Mouse (Mus musculus): ENCODE measurements around the gene Farp1.
"Not testable (repeated sequence)": the region's sequence is repeated elsewhere in the genome, so short reads cannot be mapped to it uniquely, and the experiment has no call there.

Farp1 gene

DNA sequence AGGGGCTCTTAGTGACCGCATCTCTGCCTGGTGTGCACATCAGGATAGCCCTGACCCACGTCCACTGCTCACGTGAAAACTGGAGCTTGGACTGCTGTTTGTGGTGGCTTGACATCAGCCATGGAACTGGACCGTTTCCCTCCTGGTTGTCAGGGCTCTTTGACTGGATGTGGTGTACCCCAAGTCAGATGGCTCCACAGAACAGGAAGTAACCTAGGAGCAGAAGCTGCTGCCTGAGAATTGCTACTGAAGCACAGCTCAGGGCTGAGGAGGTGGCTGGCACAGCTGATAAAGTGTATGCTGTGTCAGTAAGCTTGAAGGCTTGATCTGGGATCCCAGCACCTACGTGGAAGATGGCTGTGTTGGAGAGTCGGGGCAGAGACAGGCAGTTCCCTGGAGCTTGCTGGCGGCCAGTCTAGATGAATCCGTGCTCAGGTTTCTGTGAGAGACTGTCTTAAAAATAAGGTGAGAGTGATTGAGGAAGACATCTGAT, 151.4 kb downstream of the Farp1 start:
- no peak for DNase-seq

DNA sequence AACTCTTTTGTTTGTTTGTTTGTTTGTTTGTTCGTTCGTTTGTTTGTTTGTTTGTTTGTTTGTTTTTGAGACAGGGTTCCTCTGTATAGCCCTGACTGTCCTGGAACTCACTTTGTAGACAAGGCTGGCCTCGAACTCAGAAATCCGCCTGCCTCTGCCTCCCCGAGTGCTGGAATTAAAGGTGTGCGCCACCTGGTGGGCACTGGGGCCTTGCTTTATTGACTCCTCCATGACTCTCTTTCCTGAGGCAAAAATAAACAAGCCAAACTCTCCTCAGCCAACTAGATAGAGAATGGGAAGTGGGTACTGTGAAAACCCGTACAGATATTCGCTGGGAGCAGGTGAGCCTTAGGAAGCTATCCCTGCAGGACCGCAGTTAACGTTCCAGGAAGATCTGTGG, 154.8 kb downstream of the Farp1 start:
- DNase-seq: not testable (repeated sequence)

DNA sequence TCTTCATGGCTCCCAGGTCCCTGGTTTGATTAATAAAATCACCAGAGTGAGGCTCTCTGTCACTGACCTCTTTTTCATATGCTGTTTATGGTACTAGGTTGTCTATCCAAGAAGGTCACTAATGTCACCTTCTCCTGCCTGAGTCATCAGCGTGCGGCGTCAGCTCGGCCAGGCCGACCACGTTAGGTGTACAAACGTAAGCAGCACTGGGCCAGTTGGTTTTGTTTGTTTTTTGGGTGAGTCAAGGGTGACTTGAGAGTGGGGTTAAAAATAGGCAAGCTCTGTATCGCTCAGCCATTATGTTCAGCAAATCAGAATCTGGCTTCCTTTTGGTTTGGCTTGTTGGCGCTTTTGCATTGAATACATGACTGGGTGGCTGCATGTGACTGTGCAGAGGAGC, 155.4 kb downstream of the Farp1 start:
- DNase-seq: no peak

DNA sequence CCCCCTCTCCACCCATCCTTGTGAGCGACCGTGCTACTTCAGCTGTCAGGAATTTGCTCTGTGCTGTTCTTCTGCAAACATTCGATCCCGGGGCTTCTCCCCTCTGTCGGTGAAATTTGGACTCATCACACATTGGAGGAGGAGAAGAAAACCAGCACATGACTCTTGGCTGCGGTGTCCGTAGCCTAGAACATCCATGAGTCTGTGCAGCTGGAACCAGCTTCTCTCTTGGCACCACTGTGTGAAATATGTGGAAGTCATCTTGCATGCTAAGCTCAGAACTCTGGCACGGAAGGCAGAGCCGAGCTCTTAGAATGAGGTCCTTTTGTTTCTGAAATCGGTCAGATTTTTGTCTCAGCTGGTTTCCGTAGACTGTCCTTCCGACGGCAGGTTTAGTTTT, 156.7 kb downstream of the Farp1 start:
- DNase-seq: no peak

DNA sequence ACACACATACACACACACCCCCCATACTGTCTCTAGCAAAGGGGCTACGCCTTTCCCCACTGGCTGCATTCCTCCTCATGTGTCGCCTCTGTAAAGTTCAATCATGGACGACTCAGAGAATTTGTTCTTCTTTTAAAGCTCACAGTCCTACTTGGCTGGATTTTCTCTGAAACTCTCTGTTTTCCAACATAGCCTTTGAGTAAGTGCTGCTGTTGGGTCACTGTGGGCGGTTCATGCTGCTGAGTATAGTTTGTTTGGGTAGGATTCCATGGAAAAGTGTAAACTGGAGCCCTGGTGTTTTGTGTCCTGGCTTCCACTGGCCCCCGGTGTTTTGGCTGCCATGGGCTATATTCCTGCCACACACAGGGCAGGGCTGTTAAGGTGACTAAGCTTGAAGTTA, 157.4 kb downstream of the Farp1 start:
- DNase-seq: no peak

DNA sequence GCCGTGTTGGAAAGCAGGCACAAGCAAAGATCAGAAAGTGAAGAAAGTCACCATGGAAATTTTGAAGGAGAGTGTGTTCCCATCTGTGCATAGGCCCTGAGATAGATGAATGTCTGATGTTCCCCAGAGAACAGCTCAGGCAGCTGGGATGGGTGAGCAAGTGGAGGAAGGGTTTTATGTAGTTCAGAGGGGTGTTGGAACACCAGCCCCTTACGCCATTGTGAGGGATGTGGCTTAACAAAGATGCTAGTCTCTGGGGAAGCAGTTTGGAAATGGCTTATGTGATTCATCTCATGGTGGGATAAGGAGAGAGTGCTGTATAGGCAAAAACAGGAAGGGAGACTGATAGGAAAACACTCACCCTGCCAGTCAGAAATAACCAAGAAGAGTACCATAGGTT, 159.0 kb downstream of the Farp1 start:
- DNase-seq: no peak

DNA sequence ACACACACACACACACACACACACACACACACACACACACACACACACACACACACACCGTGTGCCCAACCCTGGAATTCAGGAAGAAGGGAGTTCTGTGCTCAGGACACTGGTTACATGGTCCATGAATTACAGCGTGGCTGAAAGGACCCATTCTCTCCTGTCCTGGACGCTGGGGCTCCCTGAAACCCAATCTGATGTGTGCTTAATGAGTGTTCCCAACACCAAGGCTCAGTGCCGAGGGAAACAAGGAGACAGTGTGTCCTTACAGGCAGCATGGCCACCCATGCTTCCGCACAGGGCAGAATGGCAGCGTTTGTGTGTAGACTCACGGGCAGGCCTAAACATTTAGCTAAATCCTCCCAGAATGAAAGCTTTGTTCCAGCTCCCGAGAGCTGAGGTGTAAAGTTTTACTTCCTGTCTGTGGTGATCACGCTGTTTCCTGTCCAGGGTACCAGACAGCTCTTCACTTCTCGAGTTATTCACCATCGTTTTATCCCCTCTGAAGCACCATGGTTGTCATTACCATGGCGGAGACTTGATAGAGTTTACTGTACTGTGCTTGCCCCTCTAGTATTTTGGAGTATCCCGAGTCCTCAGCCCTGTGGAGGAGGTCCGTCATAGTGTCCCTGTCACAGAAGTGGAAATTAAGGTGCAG, 164.0 kb downstream of the Farp1 start:
- DNase-seq: no peak

DNA sequence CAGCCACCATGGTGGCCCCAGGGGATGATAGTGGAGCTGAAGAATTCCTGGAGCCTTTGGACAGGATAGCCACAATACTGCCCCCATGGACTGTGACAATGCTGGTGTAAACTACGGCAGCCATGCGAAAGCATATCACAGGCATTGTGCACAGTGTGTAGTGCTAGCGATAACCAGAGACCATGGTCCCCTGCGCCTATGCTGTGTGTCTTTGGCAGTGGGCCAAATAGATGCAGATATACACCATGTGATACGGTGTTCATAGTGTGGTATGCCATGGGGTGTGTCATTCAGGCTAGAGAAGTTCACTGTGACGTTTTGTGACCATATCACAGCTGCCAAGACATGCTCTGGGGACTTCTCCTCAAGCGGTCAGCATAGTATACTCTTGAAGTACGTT, 164.8 kb downstream of the Farp1 start:
- no peak for DNase-seq

DNA sequence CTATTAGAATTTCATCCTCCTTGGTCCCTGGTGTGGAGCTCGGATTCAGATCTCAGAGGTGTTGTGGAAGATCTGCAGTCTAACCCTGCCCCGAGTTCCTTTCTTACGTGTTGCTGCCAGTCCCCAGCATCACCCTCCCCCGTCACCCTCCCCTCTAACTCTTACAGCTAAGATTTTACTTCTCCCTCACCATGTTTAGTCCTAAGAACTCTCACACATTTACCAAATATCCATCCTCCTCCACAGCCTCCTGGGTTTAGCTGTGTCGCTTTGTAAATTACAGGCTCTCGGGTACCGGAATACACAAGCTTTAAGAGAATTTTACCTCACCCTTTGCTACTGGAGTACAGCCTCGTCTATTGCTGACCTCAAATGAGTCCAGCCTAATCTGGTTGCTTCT, 165.4 kb downstream of the Farp1 start:
- DNase-seq: no peak

DNA sequence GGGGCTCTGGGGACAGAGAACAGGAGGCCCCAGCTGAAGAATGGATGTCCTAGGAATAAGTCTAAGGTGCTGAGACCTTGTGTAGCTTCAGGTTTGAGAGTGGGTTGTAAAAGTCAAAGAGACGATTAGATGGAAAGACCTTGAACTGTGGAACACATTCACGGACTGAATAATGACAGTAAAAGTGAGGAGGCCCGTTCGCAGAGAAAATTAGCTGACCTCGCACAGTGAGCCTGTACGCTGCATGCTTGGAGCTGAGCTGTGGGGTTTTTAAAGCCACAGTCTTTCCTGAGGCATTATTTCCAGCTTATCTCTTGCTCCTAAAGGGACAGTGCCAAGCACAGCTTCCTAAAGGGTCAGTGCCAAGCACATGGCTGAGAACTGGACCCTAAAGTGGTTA, 166.2 kb downstream of the Farp1 start:
- DNase-seq: no peak

DNA sequence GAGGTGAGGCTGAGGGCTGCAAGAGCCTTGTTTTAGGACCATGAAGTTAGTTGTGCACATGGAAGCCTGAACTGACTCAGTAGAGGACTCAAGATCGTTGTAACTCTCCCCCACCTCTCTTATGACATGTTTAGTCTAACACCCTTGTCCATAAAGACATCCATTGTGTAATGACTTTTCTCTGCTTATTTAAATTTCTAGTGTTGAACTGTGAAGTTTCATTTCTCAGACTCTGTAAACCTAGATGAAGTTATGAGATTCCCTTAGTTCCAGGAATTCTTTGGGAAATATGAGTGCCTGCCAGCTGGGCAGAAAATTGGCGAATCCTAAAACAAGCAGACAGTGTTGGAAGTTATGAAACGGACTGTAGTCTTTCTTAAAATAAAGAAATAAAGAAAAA, 170.5 kb downstream of the Farp1 start:
- DNase-seq: no peak

DNA sequence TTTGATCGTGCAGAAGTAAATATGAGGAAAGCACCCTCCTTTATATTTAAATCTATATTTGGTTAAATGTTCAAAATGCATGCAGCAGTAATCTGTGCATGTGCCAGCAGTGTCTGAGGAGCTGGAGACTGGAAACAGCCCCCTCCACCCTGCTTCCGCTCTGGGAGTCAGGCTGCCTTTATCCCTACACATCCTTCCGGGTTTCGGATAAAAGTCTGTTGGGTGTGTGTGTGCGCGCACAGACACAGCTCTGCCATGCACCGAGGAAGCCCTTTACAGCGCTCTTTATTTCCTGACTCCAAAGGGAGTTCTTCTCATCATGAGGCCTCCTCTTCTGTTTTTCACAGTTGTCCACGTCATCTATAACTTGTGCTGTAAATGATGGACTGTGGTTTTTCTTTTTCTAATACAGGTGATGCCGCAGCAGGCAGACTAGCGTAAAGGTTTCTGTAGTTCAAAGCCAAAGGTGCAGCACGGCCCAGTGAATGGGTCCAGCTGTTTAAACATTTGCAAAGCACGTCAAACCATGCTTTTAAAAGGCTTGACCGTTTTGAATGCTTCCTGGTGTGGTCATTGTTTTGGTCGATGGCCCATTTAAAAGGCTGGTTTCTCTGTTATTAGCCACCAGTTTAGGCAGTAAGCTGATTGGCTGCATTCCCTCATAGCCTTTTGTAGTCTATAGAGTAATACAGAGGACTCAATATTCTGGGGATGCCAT, 172.6 kb downstream of the Farp1 start:
- no peak for DNase-seq

DNA sequence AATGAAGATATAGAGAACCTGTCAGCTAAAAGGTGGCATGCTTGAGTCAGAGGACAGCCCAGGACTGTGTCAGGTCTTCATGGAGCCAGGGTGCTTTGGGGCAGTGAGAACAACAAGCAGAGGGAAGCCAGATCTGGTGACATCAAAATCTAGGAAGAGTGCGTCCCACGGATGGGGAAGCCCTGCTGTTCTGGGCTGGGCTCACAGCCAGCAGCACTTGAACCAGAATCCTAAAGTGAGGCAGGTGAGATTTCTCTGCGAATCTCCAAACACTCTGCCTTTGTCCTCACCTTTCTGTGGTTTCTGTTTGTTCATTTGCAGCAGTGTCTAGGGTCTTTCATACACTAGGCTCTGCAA, 173.1 kb downstream of the Farp1 start:
- DNase-seq: no peak

DNA sequence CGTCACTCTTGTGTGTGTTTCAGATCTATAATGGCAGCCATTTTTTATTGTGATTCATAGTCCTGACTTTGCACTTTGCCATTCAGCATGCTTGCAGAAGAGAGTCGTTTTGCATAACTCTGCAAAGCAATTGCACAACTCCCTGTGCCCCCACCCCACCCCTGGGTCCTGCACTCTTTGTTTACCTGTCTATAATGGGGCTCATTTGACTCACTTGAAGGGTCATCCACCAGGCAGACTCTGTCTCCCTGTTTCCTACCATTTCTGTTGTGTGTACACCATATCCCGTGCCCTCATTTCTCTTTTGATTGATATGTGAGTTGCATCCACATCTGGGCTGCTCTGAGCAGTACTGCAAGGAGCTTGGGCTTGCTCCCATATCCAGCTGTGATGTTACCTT, 175.3 kb downstream of the Farp1 start:
- DNase-seq: no peak

DNA sequence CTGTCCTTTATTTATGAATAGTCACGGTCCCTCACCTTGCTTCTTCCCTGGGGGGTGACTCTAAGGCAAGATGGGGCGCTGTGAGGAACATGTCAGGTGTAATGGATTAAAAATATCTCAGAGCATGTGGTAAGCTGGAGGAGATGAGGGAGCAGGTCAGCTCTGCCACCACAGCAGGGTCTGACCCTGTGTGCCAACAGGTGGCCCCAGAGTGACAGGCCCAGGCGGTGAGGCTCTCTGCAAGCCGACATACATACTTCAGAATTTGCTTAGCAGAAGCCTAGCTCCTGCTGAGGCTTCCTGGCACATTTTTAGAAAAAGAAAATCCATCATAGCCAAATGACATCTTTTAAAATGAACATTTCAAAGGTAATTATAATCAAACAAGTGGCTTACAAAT, 178.7 kb downstream of the Farp1 start:
- no peak for DNase-seq

DNA sequence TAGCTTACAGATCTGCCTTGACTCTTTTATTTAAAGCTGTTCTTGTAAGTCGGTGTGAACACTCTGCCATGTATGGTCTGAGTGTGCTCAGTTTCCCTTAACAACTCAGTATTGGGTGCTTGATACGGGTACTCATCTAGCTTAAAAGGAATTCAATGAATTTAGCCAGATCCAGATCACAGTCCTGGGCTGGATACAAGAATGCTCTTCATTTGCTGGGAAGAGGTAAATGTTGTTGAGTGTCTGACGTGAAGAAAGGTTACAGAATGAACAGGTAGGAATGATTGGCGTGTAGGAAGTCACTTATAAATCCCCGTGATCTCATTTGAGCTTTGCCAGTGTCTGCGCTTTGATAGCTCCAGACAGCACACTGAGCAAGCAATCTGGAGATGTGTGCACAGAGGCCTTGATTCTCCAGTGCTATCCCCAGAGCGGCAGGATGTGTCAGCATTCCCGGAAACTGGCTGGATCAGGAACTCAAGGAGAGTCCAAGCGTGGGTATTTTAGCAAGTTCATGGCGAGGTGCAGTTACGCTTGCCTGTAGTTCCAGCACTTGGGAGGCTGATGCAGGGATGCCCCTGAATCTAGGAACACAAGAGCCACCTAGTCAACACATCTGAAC, 179.7 kb downstream of the Farp1 start:
- no peak for DNase-seq

DNA sequence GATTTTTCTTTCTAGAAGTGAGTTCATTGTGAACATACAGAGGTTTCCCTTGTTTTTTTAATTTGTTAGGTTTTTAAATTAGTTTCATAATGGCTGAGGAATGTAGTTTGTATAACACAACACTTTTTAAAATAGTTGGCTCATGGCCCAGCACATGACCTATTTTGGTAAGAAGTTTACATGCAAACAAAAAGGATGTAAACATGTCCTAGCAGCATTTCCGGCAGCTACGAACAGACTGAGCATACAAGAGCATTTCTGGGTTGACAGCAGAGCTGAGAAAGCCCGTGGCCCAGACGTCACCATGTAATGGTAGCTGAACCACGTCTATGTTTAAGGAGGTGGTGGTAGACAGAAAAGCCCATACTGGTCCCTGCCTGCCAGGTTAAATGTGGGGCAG, 180.8 kb downstream of the Farp1 start:
- no peak for DNase-seq

DNA sequence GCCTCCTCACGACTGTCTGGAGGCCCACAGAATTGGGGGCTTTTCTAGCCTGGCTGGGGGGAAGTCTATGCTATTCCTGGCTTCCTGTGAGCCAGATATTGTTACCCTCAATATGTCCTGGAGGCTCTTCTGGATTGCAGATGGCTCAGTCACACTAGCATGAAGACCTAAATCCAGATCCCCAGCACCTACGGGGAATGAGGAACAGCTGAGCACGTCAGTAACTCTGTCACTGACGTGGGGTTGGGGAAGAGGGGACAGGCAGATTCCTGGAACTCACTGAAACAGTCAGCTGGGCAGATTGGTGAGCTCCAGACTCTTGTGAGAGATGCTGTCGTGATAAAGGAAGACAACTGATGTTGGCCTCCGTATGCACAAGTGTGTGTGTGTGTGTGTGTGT, 181.7 kb downstream of the Farp1 start:
- DNase-seq: no peak

DNA sequence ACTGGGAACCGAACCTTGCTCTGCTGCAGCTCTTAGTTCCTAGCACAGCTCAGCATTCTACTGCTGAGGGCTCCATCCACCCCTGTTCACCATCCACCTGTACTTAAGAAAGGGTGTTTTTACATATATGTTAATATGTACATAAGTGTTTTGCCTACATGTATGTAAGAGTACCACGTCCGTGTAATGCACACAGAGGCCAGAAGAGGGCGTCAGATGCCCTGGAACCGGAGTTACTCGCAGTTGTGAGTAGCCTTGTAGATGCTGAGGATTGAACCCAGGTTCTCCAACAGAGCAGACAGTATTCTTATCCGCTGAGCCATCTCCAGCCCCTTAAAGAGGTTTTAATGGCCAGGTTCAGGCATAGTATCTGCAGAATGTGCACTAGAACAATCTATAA, 183.6 kb downstream of the Farp1 start:
- DNase-seq: no peak

DNA sequence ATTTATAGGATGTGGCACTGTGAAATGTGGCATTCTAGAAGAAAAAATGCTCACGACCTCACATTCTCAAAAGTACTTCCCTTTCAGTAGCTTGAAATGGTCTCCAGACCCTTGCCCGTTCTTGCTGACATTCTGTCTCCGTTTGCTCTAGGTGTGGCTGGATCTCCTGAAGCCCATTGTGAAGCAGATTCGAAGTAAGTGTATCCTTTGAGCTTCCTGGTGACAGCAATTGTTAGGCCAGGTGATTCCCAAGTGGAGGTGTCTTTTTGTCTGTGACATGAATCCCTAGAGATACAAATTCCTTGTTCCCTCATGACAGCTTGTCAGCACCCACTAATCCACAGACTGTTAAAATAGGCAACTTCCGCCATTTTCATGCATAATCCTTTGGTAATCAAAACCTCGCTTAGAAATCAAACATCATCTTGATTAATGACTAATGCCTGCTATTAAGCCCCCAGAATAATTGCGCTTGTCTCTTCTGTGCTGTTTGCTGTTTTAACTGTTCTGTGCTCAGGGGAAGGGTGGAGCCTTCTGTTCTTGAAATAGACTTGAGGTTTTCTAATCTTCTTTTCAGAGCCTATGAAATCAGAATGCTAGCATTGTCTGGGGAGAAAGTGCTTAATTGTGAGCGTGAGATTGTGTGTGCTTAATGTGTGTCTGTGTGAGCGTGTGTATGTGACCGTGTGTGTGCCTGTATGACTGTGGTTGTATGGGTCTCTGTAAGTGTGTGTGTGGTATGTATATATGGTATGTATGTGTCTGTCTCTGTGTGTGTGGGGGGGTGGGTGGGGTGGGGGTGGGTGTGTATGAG, 184.4 kb downstream of the Farp1 start:
- no peak for DNase-seq

DNA sequence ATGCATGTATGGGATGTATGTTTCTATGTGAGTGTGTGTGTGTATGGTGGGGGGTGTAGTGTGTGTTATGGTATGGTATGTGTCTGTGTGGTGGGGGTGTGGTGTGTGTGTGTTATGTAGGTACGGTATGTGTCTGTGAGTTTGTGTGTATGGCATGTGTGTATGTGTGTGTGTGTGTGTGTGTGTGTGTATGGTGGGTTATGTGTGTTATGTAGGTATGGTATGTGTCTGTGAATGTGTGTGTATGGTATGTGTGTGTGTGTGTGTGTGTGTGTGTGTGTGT, 185.0 kb downstream of the Farp1 start:
- DNase-seq: no peak

DNA sequence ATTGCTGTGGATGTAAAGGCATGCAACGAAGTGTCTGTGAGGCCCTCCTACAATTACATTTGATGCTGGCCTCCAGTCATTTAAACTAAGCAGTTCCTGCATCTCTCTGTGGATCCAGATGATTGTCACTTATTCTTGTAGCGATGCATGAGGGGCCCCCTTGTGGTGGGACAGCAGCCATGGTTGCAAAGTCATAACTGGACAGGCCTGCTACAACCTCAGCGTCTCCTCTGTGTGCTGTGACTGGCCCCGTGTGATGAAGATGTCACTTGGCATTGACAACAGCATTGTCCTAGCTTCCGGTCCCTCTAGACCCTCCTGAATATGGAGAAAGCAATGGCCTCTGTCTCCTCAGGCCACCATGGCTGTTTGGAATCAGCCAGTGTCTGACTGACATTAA, 185.7 kb downstream of the Farp1 start:
- DNase-seq: no peak

DNA sequence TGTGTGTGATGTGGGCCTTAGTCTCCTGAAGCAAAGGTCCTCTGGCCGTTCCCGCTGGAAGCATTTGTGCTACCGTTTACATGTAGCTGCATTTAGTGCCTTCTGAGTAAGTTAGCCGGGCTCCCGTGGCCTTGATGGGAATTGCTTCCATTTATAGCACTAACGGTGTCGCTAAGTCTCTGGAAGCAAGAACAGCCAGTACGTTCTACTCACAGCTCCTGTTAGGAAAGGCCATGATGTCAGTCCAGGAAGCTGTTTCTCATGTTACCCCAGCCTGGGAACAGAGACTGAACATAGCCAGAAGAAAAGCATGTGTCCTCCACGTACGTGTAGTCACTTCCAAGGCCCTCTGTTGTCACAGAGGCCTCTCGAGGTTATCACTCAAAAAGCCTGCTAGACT, 190.8 kb downstream of the Farp1 start:
- no peak for DNase-seq
